Mouse (Mus musculus) lung, embryonic 16.5 days (tissue): ENCODE measurements around the gene Olfr66. TPM values are rescaled to one million over a fixed set of nuclear protein-coding genes. Genes with fewer than 3 reads are reported as not detected.

Source experiments
- ATAC-seq: fragments of 200-750 bp; cut with Nextera tagmentation; 2 replicates; pipeline ENCODE4 v1.8.0; 2017; ENCODE audit warnings: low read depth, mild to moderate bottlenecking, moderate library complexity
- H3K27ac ChIP-seq: fragments of 300-500 bp; sonication (generic); 2 replicates; pipeline ENCODE4 v1.5.1; 2014; ENCODE audit warnings: mild to moderate bottlenecking, control low read depth, low read length
- H3K27me3 ChIP-seq: fragments of 300-500 bp; sonication (generic); 2 replicates; pipeline ENCODE4 v1.6.1; 2014; ENCODE audit warnings: low read depth, low read length, mixed read lengths; ENCODE audit not compliant: control insufficient read depth, insufficient read depth
- H3K36me3 ChIP-seq: fragments of 300-500 bp; sonication (generic); 2 replicates; pipeline ENCODE4 v1.6.1; 2014; ENCODE audit warnings: low read length; ENCODE audit not compliant: control insufficient read depth, insufficient read depth
- H3K4me1 ChIP-seq: fragments of 300-500 bp; sonication (generic); replicated peaks from 2 replicates; pipeline ENCODE4 v1.6.1; 2014; ENCODE audit warnings: low read length, mixed read lengths; ENCODE audit not compliant: control insufficient read depth, insufficient read depth
- H3K4me2 ChIP-seq: fragments of 300-500 bp; sonication (generic); 2 replicates; pipeline ENCODE4 v1.6.1; 2014; ENCODE audit warnings: low read depth, low read length, control low read depth
- H3K4me3 ChIP-seq: fragments of 300-500 bp; sonication (generic); 2 replicates; pipeline ENCODE4 v1.5.1; 2014; ENCODE audit warnings: mild to moderate bottlenecking, low read length, control low read depth
- H3K9ac ChIP-seq: fragments of 300-500 bp; sonication (generic); 2 replicates; pipeline ENCODE4 v1.6.1; 2014; ENCODE audit warnings: low read length, control low read depth
- H3K9me3 ChIP-seq: fragments of 300-500 bp; sonication (generic); 2 replicates; pipeline ENCODE4 v1.6.1; 2016; ENCODE audit warnings: low read length; ENCODE audit not compliant: control insufficient read depth
- WGBS: fragments of 180-500 bp; shearing (Covaris S2); extraction: QIAGEN DNeasy Blood & Tissue Kit; methylation state at CpG from one replicate; pipeline ENCODE4 v1.1.7; 2014; 5-methylcytosine and 5-hydroxymethylcytosine counted together
- polyA plus RNA-seq: library from polyadenylated mRNA; unstranded; fragments of >200 nt; fragmentation: Nextera tagmentation; extraction: Ambion mirVana; gene quantifications from 2 replicates; pipeline ENCODE4 v1.2.1, GENCODE M21; 2015

The Olfr66 gene
- polyA plus RNA-seq, 1 experiment from 2014 or later: not detected

- no peak for ATAC-seq
- no peak overlapping the region for H3K27ac ChIP-seq
- H3K9me3 ChIP-seq: no peaks in the 10 kb centered on the region
- no peaks in the 10 kb centered on the region for H3K4me1 ChIP-seq
- H3K4me2 ChIP-seq: no peak overlapping the region
- WGBS: 3% methylated on average over 1 of the region's 1 CpGs
- no peaks in the 10 kb centered on the region for H3K27me3 ChIP-seq
- no peak overlapping the region for H3K4me3 ChIP-seq
- H3K36me3 ChIP-seq: no peaks in the 10 kb centered on the region
- H3K9ac ChIP-seq: no peak overlapping the region
Measured at GRCm38 (mm10) chr7:103873064-103873463, 13.0 kb downstream of the Olfr66 start.

- Histone ChIP-seq H3K9ac (no peak overlapping the region), H3K27me3 (no peaks in the 10 kb centered on the region), H3K36me3 (no peaks in the 10 kb centered on the region), H3K4me2 (no peak overlapping the region), H3K9me3 (no peaks in the 10 kb centered on the region), H3K27ac (no peak overlapping the region), H3K4me1 (no peaks in the 10 kb centered on the region), H3K4me3 (no peak overlapping the region)
- no peak for ATAC-seq
Measured at GRCm38 (mm10) chr7:103870667-103871066, 15.4 kb downstream of the Olfr66 start.

GRCm38 (mm10) chr7:103865716-103866115, 20.3 kb downstream of the Olfr66 start:
- Histone ChIP-seq H3K4me3 (no peak overlapping the region), H3K4me2 (no peak overlapping the region), H3K27ac (no peak overlapping the region), H3K27me3 (no peaks in the 10 kb centered on the region), H3K9ac (no peak overlapping the region), H3K4me1 (no peaks in the 10 kb centered on the region), H3K9me3 (no peaks in the 10 kb centered on the region), H3K36me3 (no peaks in the 10 kb centered on the region)
- no peak for ATAC-seq

- Histone ChIP-seq H3K4me2 (no peak overlapping the region), H3K9me3 (no peaks in the 10 kb centered on the region), H3K27me3 (no peaks in the 10 kb centered on the region), H3K36me3 (no peaks in the 10 kb centered on the region), H3K27ac (no peak overlapping the region), H3K4me3 (no peak overlapping the region), H3K9ac (no peak overlapping the region), H3K4me1 (no peaks in the 10 kb centered on the region)
- WGBS: 64% methylated on average over 3 of the region's 3 CpGs
- ATAC-seq: no peak
Measured at GRCm38 (mm10) chr7:103861531-103861930, 24.5 kb downstream of the Olfr66 start.

- Histone ChIP-seq H3K27ac (no peak overlapping the region), H3K4me2 (no peak overlapping the region), H3K9me3 (no peaks in the 10 kb centered on the region), H3K36me3 (no peaks in the 10 kb centered on the region), H3K9ac (no peak overlapping the region), H3K4me3 (no peak overlapping the region), H3K27me3 (no peaks in the 10 kb centered on the region), H3K4me1 (no peaks in the 10 kb centered on the region)
- 36% methylated on average over 1 of the region's 1 CpGs for WGBS
- no peak for ATAC-seq
Measured at GRCm38 (mm10) chr7:103860855-103861254, 25.2 kb downstream of the Olfr66 start.

GRCm38 (mm10) chr7:103859076-103859475, 27.0 kb downstream of the Olfr66 start:
- Histone ChIP-seq H3K4me1 (no peaks in the 10 kb centered on the region), H3K9ac (no peak overlapping the region), H3K27ac (no peak overlapping the region), H3K4me3 (no peak overlapping the region), H3K27me3 (no peaks in the 10 kb centered on the region), H3K4me2 (no peak overlapping the region), H3K9me3 (no peaks in the 10 kb centered on the region), H3K36me3 (no peaks in the 10 kb centered on the region)
- no peak for ATAC-seq
- 44% methylated on average over 2 of the region's 2 CpGs for WGBS

- H3K4me2 ChIP-seq: no peak overlapping the region
- no peaks in the 10 kb centered on the region for H3K9me3 ChIP-seq
- 45% methylated on average over 1 of the region's 1 CpGs for WGBS
- H3K4me3 ChIP-seq: no peak overlapping the region
- H3K27ac ChIP-seq: no peak overlapping the region
- no peak for ATAC-seq
- H3K36me3 ChIP-seq: no peaks in the 10 kb centered on the region
- H3K27me3 ChIP-seq: no peaks in the 10 kb centered on the region
- no peak overlapping the region for H3K9ac ChIP-seq
- no peaks in the 10 kb centered on the region for H3K4me1 ChIP-seq
Measured at GRCm38 (mm10) chr7:103854669-103855068, 31.4 kb downstream of the Olfr66 start.

- no peaks in the 10 kb centered on the region for H3K9me3 ChIP-seq
- no peak within 1 kb of the TSS for H3K27ac ChIP-seq
- H3K9ac ChIP-seq: no peak within 1 kb of the TSS
- H3K27me3 ChIP-seq: no peaks in the 10 kb centered on the region
- no peaks in the 10 kb centered on the region for H3K36me3 ChIP-seq
- no peak for ATAC-seq
- H3K4me1 ChIP-seq: no peaks in the 10 kb centered on the region
- 53% methylated on average over 2 of the region's 2 CpGs for WGBS
- no peak within 1 kb of the TSS for H3K4me3 ChIP-seq
- no peak within 1 kb of the TSS for H3K4me2 ChIP-seq
Measured at GRCm38 (mm10) chr7:103853090-103853489, 33.0 kb downstream of the Olfr66 start, which contains the start of gene Hbb-y. TSS of gene Hbb-y (minus strand) at chr7:103853216.

- no peak overlapping the region for H3K4me3 ChIP-seq
- no peak for ATAC-seq
Measured at GRCm38 (mm10) chr7:103844525-103845325, 41.3 kb downstream of the Olfr66 start.

More at GRCm38 (mm10) chr7:103844525-103845325, 41.3 kb downstream of the Olfr66 start:
- WGBS: 43% methylated on average over 1 of the region's 2 CpGs
- H3K4me1 ChIP-seq: no peaks in the 10 kb centered on the region
- no peak overlapping the region for H3K4me2 ChIP-seq
- no peaks in the 10 kb centered on the region for H3K9me3 ChIP-seq
- H3K36me3 ChIP-seq: no peaks in the 10 kb centered on the region
- no peak overlapping the region for H3K9ac ChIP-seq
- H3K27ac ChIP-seq: no peak overlapping the region
- H3K27me3 ChIP-seq: no peaks in the 10 kb centered on the region
